In the genomic region with DNA sequence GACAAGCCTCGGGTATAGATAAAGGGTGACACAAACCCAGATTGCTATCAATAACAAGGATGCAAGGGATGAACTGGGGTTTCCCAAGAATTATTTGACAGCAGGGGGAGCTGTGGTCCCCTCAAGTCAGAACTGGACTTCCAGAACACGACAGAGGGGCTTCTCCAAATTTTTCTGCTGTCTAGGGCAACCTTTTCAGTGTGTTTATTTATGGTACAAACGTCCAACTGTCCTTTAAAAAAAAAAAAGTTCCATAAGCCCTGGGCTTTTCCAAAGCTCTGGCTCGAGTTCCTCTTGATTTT, we compare ENCODE assay signal across 8 mouse cellular contexts. TPM values are rescaled to one million over a fixed set of nuclear protein-coding genes. Genes with fewer than 3 reads are reported as not detected.
A peak's percentile ranks its signal among the peaks of the same experiment; 100 is the strongest.
DNase-seq lines count a peak whose midpoint lies in the region; ATAC-seq lines count a peak whose summit lies in the region.

No protein-coding gene starts in this region.

- no peaks in the 10 kb centered on the region for H3K36me3 ChIP-seq in forebrain, embryonic 14.5 days (ENCODE audit: control insufficient read depth, insufficient read depth, low read length)
- no peaks in the 10 kb centered on the region for H3K36me3 ChIP-seq in limb, embryonic 10.5 days

- H3K27me3 ChIP-seq in forebrain, embryonic 14.5 days (replicated peaks; ENCODE audit: control insufficient read depth, insufficient read depth, low read length): no peaks in the 10 kb centered on the region
- peaks cover 19% of the 10 kb centered on the region; the same call in 1 of the 2 replicates for H3K27me3 ChIP-seq in limb, embryonic 10.5 days (ENCODE audit: low read depth, poor library complexity, severe bottlenecking)

- DNase-seq in left cerebral cortex, postnatal 14 days (ENCODE audit: low spot score in 2 of 2): peak; percentile 52 to 73
- no peak for DNase-seq in left cerebral cortex, postnatal 36 days (ENCODE audit: low spot score in 2 of 2)
- peak; percentile 80 for DNase-seq in brain, adult 2 months (ENCODE audit: low read depth, low spot score)
- peak; percentile 65 for DNase-seq in forebrain, embryonic 14.5 days (ENCODE audit: low spot score)
- no peak for DNase-seq in limb, embryonic 10.5 days (ENCODE audit: low spot score)
- DNase-seq in neural tube, embryonic 10.5 days (ENCODE audit: extremely low spot score, low spot score): peak; percentile 39
- no peak for DNase-seq in spleen, adult 12 weeks (ENCODE audit: low spot score)
- no peak for DNase-seq in left cerebral cortex, adult 11 months (ENCODE audit: low spot score)

- intact Hi-C loops in left cerebral cortex, postnatal 14 days (cut with DNase I): no loop called here
- intact Hi-C loops in left cerebral cortex, postnatal 36 days (cut with DNase I): loop anchor here (5.0 kb wide), 1 partner anchor 71 kb away; no protein-coding TSS in a partner anchor

- H3K4me1 ChIP-seq in forebrain, embryonic 14.5 days (ENCODE audit: control insufficient read depth, insufficient read depth, low read length): peaks cover 48% of the 10 kb centered on the region
- H3K4me1 ChIP-seq in limb, embryonic 10.5 days: peaks cover 67% of the 10 kb centered on the region

- ATAC-seq in forebrain, embryonic 14.5 days: no peak

- peak overlapping the region; percentile 9; the same call in 1 of the 2 replicates for H3K9ac ChIP-seq in forebrain, embryonic 14.5 days (ENCODE audit: low read length)

- peak overlapping the region; percentile 70 for H3K4me3 ChIP-seq in forebrain, embryonic 14.5 days (ENCODE audit: low read depth, low read length)
- H3K4me3 ChIP-seq in limb, embryonic 10.5 days: peak overlapping the region; percentile 80

- WGBS in forebrain, embryonic 14.5 days: 1% methylated on average over 4 of the region's 4 CpGs
- WGBS in limb, embryonic 10.5 days: 10% methylated on average over 4 of the region's 4 CpGs

- no peaks in the 10 kb centered on the region for H3K9me3 ChIP-seq in forebrain, embryonic 14.5 days (replicated peaks; ENCODE audit: control insufficient read depth, low read length)
- no peaks in the 10 kb centered on the region for H3K9me3 ChIP-seq in limb, embryonic 10.5 days (replicated peaks)

- H3K4me2 ChIP-seq in forebrain, embryonic 14.5 days (ENCODE audit: low read length): peak overlapping the region; percentile 79

- H3K27ac ChIP-seq in forebrain, embryonic 14.5 days (ENCODE audit: low read depth, low read length): peak overlapping the region; percentile 56; the same call in 1 of the 2 replicates
- peak overlapping the region; percentile 75 for H3K27ac ChIP-seq in limb, embryonic 10.5 days

RNA-seq across cellular contexts. Expression of gene Itpk1, which starts 1.7 kb away (rescaled TPM):
- 10 to 100 TPM; 74.9 to 76.2 TPM for total RNA-seq in left cerebral cortex, postnatal 14 days (2021)
- 10 to 100 TPM; 57.6 to 66.4 TPM for total RNA-seq in left cerebral cortex, postnatal 36 days (2021)
- 47.1 and 57.5 TPM in 2 replicates for polyA plus RNA-seq in forebrain, embryonic 14.5 days (2014; fragmentation: Nextera tagmentation; extraction: Ambion mirVana)
- polyA plus RNA-seq in limb, embryonic 10.5 days (2016; fragmentation: Nextera tagmentation; extraction: Ambion mirVana): 9.7 and 11.0 TPM in 2 replicates

RNA-seq across cellular contexts. Expression of gene Moap1, which starts 40.4 kb away (rescaled TPM):
- total RNA-seq in left cerebral cortex, postnatal 14 days (2021): 10 to 100 TPM; 37.4 to 38.3 TPM
- total RNA-seq in left cerebral cortex, postnatal 36 days (2021): 10 to 100 TPM; 28.9 to 30.6 TPM
- 47.0 and 59.8 TPM in 2 replicates for polyA plus RNA-seq in forebrain, embryonic 14.5 days (2014; fragmentation: Nextera tagmentation; extraction: Ambion mirVana)
- 34.8 and 38.8 TPM in 2 replicates for polyA plus RNA-seq in limb, embryonic 10.5 days (2016; fragmentation: Nextera tagmentation; extraction: Ambion mirVana)

RNA-seq across cellular contexts. Expression of gene Tmem251, which starts 40.5 kb away (rescaled TPM):
- 1 to 10 TPM; 4.9 to 5.1 TPM for total RNA-seq in left cerebral cortex, postnatal 14 days (2021)
- 1 to 10 TPM; 5.4 TPM for total RNA-seq in left cerebral cortex, postnatal 36 days (2021)
- 12.3 and 14.2 TPM in 2 replicates for polyA plus RNA-seq in forebrain, embryonic 14.5 days (2014; fragmentation: Nextera tagmentation; extraction: Ambion mirVana)
- polyA plus RNA-seq in limb, embryonic 10.5 days (2016; fragmentation: Nextera tagmentation; extraction: Ambion mirVana): 11.7 TPM in 2 replicates

RNA-seq across cellular contexts. Expression of gene Gm28051, which starts 54.5 kb away (rescaled TPM):
- total RNA-seq in left cerebral cortex, postnatal 14 days (2021): not detected
- total RNA-seq in left cerebral cortex, postnatal 36 days (2021): not detected
- polyA plus RNA-seq in forebrain, embryonic 14.5 days (2014; fragmentation: Nextera tagmentation; extraction: Ambion mirVana): not detected in 2 replicates
- not detected in 2 replicates for polyA plus RNA-seq in limb, embryonic 10.5 days (2016; fragmentation: Nextera tagmentation; extraction: Ambion mirVana)

RNA-seq across cellular contexts. Expression of gene Gon7, which starts 54.5 kb away (rescaled TPM):
- total RNA-seq in left cerebral cortex, postnatal 14 days (2021): 10 to 100 TPM; 12.8 to 14.0 TPM
- 10 to 100 TPM; 12.7 to 14.5 TPM for total RNA-seq in left cerebral cortex, postnatal 36 days (2021)
- polyA plus RNA-seq in forebrain, embryonic 14.5 days (2014; fragmentation: Nextera tagmentation; extraction: Ambion mirVana): 30.6 and 36.6 TPM in 2 replicates
- polyA plus RNA-seq in limb, embryonic 10.5 days (2016; fragmentation: Nextera tagmentation; extraction: Ambion mirVana): 46.1 and 52.2 TPM in 2 replicates

Comparison
In these comparisons a context has a peak if more than half of its experiments do, and no peak if none do; other contexts are left out.
1. DNase-seq: peak in left cerebral cortex, postnatal 14 days (2 of 2), brain, adult 2 months (single experiment), forebrain, embryonic 14.5 days (single experiment) and neural tube, embryonic 10.5 days (single experiment); none in left cerebral cortex, postnatal 36 days (0 of 2), limb, embryonic 10.5 days (single experiment), spleen, adult 12 weeks (single experiment) and left cerebral cortex, adult 11 months (single experiment).